9 mouse cellular contexts compared by ENCODE assay signal in the genomic region with DNA sequence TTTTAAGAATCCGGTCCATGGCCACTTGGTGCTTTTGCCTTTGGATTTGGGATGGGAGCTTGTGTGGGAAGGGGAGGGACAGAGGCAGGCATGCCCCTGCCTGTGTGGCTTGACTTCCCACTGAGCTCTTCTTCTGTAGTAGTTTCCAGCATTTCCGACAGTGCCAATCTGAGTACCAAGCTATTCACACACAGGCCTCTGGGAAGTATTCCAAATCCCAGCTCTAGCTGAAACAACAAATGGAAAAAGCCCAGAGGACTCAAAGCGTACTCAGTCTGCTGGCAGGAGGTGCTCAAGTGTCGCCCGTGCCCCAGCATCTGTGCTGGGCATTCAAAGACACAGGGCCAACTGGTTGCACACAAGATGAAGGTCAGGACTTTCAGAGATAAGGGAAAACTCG.
DNase-seq lines count a peak whose midpoint lies in the region; ATAC-seq lines count a peak whose summit lies in the region.
"Had no signal": no experiment of that assay in that cellular context is flagged by ENCODE, and none has a peak within 500 bp of the region (broad histone marks: within the 10 kb centered on the region; RNA-seq: fewer than 3 reads in every experiment).

No protein-coding gene starts in this region.

- no peaks in the 10 kb centered on the region for H3K27me3 ChIP-seq in midbrain, embryonic 15.5 days (replicated peaks)
- H3K27me3 ChIP-seq in midbrain, embryonic 13.5 days: no peaks in the 10 kb centered on the region
- H3K27me3 ChIP-seq in limb, embryonic 10.5 days (ENCODE audit: low read depth, poor library complexity, severe bottlenecking): no peaks in the 10 kb centered on the region
- H3K27me3 ChIP-seq: midbrain, embryonic 12.5 days had no signal

- ATAC-seq in midbrain, embryonic 15.5 days (replicated peaks): 0 out of 2 replicates have a peak, but pooled peaks have one; percentile 62
- no peak for ATAC-seq in midbrain, embryonic 13.5 days

- H3K4me3 ChIP-seq in midbrain, embryonic 15.5 days: no peak overlapping the region
- no peak overlapping the region for H3K4me3 ChIP-seq in midbrain, embryonic 13.5 days (replicated peaks)
- no peak overlapping the region for H3K4me3 ChIP-seq in limb, embryonic 10.5 days
- H3K4me3 ChIP-seq: midbrain, embryonic 12.5 days had no signal

- H3K27ac ChIP-seq in midbrain, embryonic 15.5 days: no peak overlapping the region
- no peak overlapping the region for H3K27ac ChIP-seq in midbrain, embryonic 13.5 days
- H3K27ac ChIP-seq in limb, embryonic 10.5 days: no peak overlapping the region
- H3K27ac ChIP-seq: midbrain, embryonic 12.5 days had no signal

- H3K4me2 ChIP-seq in midbrain, embryonic 15.5 days: no peak overlapping the region
- no peak overlapping the region for H3K4me2 ChIP-seq in midbrain, embryonic 13.5 days (replicated peaks)
- H3K4me2 ChIP-seq: midbrain, embryonic 12.5 days had no signal

- no peaks in the 10 kb centered on the region for H3K36me3 ChIP-seq in midbrain, embryonic 15.5 days (replicated peaks)
- H3K36me3 ChIP-seq in midbrain, embryonic 13.5 days: no peaks in the 10 kb centered on the region
- no peaks in the 10 kb centered on the region for H3K36me3 ChIP-seq in limb, embryonic 10.5 days
- H3K36me3 ChIP-seq: midbrain, embryonic 12.5 days had no signal

- H3K4me1 ChIP-seq in midbrain, embryonic 15.5 days: no peaks in the 10 kb centered on the region
- H3K4me1 ChIP-seq in midbrain, embryonic 13.5 days (replicated peaks): no peaks in the 10 kb centered on the region
- H3K4me1 ChIP-seq in limb, embryonic 10.5 days: no peaks in the 10 kb centered on the region
- H3K4me1 ChIP-seq: midbrain, embryonic 12.5 days had no signal

- peak; percentile 43 for DNase-seq in adrenal gland, postnatal 10 days
- no peak for DNase-seq in adrenal gland, adult 18-20 months (ENCODE audit: low spot score in 2 of 2)
- DNase-seq in kidney, postnatal 14 days: peak; percentile 16
- DNase-seq in right cerebral cortex, postnatal 4 days: peak; percentile 10
- DNase-seq in gastrocnemius, adult 8-10 months (ENCODE audit: low spot score in 2 of 2): no peak
- no peak for DNase-seq in limb, embryonic 10.5 days (ENCODE audit: low spot score)

- no peak overlapping the region for H3K9ac ChIP-seq in midbrain, embryonic 15.5 days
- no peak overlapping the region for H3K9ac ChIP-seq in midbrain, embryonic 13.5 days (replicated peaks)
- H3K9ac ChIP-seq: midbrain, embryonic 12.5 days had no signal

- no peaks in the 10 kb centered on the region for H3K9me3 ChIP-seq in midbrain, embryonic 15.5 days
- no peaks in the 10 kb centered on the region for H3K9me3 ChIP-seq in midbrain, embryonic 13.5 days
- no peaks in the 10 kb centered on the region for H3K9me3 ChIP-seq in limb, embryonic 10.5 days (replicated peaks)
- H3K9me3 ChIP-seq: midbrain, embryonic 12.5 days had no signal

- 55% methylated on average over 6 of the region's 6 CpGs for WGBS in midbrain, embryonic 15.5 days
- WGBS in midbrain, embryonic 13.5 days: 59% methylated on average over 6 of the region's 6 CpGs
- WGBS in limb, embryonic 10.5 days: 79% methylated on average over 6 of the region's 6 CpGs

Comparison
In these comparisons a context has a peak if more than half of its experiments do, and no peak if none do; other contexts are left out.
1. DNase-seq: peak in adrenal gland, postnatal 10 days (single experiment), kidney, postnatal 14 days (single experiment) and right cerebral cortex, postnatal 4 days (single experiment); none in adrenal gland, adult 18-20 months (0 of 2), gastrocnemius, adult 8-10 months (0 of 2) and limb, embryonic 10.5 days (single experiment).